Mouse (Mus musculus): ENCODE measurements around the gene Gm28891. TPM values are rescaled to one million over a fixed set of nuclear protein-coding genes. Genes with fewer than 3 reads are reported as not detected.
"Not testable (repeated sequence)": the region's sequence is repeated elsewhere in the genome, so short reads cannot be mapped to it uniquely, and the experiment has no call there.

The Gm28891 gene
- polyA plus RNA-seq (2012; ENCODE audit: insufficient read depth, insufficient read length, missing spikeins): not detected in 2 replicates

DNA sequence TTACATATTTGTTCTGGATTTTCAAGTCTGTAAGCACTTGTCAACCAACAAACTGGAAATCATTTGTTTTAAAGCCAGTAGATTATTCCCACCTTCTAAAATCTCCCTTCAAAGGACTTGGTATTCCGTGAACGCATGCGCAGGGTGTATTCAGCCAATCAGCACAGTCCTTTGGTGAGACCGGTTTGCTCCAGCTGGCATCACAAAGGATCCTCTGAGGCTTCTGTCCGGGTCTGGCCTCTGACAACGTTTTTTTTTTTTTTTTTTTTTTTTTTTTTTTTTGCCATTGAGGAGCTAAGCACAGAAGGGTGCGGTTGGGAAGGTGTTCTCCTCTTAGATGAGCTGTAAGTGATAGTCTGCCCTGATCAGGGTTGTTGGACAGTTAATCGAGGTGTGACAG is at the start of gene Gm28891:
Gene Gm28891 (plus strand): TSS at position 301 of the 400 bp plus-strand sequence.
- H3K4me3 ChIP-seq (ENCODE audit: insufficient read depth, low read length); H3K27ac ChIP-seq (ENCODE audit: insufficient read depth, low read depth, low read length); H3K4me1 ChIP-seq (ENCODE audit: control insufficient read depth, insufficient read depth, low read length): not testable (repeated sequence)

Data from bone marrow macrophage, adult 2 months (primary cell).